7 mouse cellular contexts compared by ENCODE assay signal in genomic region chrX:170018571-170019218, GRCm38 (mm10). TPM values are rescaled to one million over a fixed set of nuclear protein-coding genes. Genes with fewer than 3 reads are reported as not detected.
DNase-seq lines count a peak whose midpoint lies in the region; ATAC-seq and TF ChIP-seq lines count a peak whose summit lies in the region.
"Not testable (repeated sequence)": the region's sequence is repeated elsewhere in the genome, so short reads cannot be mapped to it uniquely, and the experiment has no call there.

No protein-coding gene starts in this region.

- H3K9ac ChIP-seq in hindbrain, postnatal 0 days (replicated peaks; ENCODE audit: low read length); limb, embryonic 11.5 days (ENCODE audit: low read length); midbrain, embryonic 11.5 days (ENCODE audit: low read length): not testable (repeated sequence)

- not testable (repeated sequence) for H3K4me2 ChIP-seq in hindbrain, postnatal 0 days (ENCODE audit: low read depth, low read length); limb, embryonic 11.5 days (ENCODE audit: low read depth, severe bottlenecking); midbrain, embryonic 11.5 days

- H3K36me3 ChIP-seq in hindbrain, postnatal 0 days (ENCODE audit: insufficient read depth, low read length), result not testable (repeated sequence)
- peaks cover 23% of the 10 kb centered on the region for H3K36me3 ChIP-seq in limb, embryonic 11.5 days (ENCODE audit: control insufficient read depth, insufficient read depth, low read length)
- peaks cover 16% of the 10 kb centered on the region for H3K36me3 ChIP-seq in midbrain, embryonic 11.5 days (ENCODE audit: control insufficient read depth, insufficient read depth, low read length)

- not testable (repeated sequence) for H3K4me3 ChIP-seq in hindbrain, postnatal 0 days (ENCODE audit: low read length); limb, embryonic 11.5 days (ENCODE audit: low read depth, low read length); midbrain, embryonic 11.5 days (ENCODE audit: low read depth, low read length)

- not testable (repeated sequence) for H3K27ac ChIP-seq in hindbrain, postnatal 0 days; limb, embryonic 11.5 days (replicated peaks; ENCODE audit: low read depth, low read length); midbrain, embryonic 11.5 days (ENCODE audit: low read depth, low read length)

- not testable (repeated sequence) for H3K4me1 ChIP-seq in hindbrain, postnatal 0 days (ENCODE audit: insufficient read depth, low read length); limb, embryonic 11.5 days (ENCODE audit: control insufficient read depth, insufficient read depth, low read length); midbrain, embryonic 11.5 days (ENCODE audit: control insufficient read depth, insufficient read depth, low read length)

- not testable (repeated sequence) for H3K27me3 ChIP-seq in hindbrain, postnatal 0 days (ENCODE audit: insufficient read depth, low read length); limb, embryonic 11.5 days (ENCODE audit: control insufficient read depth, insufficient read depth, low read length); midbrain, embryonic 11.5 days (ENCODE audit: control insufficient read depth, insufficient read depth, low read length)

- peaks cover 12% of the 10 kb centered on the region; the same call in 1 of the 2 replicates for H3K9me3 ChIP-seq in hindbrain, postnatal 0 days (ENCODE audit: low read length)
- H3K9me3 ChIP-seq in limb, embryonic 11.5 days (ENCODE audit: control insufficient read depth, low read length), result peaks cover 21% of the 10 kb centered on the region
- peaks cover 15% of the 10 kb centered on the region for H3K9me3 ChIP-seq in midbrain, embryonic 11.5 days (ENCODE audit: control insufficient read depth, low read length)

- peak; percentile 39 for TF ChIP-seq CTCF in hindbrain, postnatal 0 days (IDR thresholded peaks at IDR 0.05; ENCODE audit: low read depth)

- WGBS in hindbrain, postnatal 0 days, result 86% methylated on average over 66 of the region's 66 CpGs
- 87% methylated on average over 66 of the region's 66 CpGs for WGBS in limb, embryonic 11.5 days
- WGBS in midbrain, embryonic 11.5 days, result 86% methylated on average over 66 of the region's 66 CpGs

- peak; percentile 84 for ATAC-seq in hindbrain, postnatal 0 days
- peak; percentile 90 for ATAC-seq in limb, embryonic 11.5 days (ENCODE audit: insufficient number of reproducible peaks, low FRiP score, low TSS enrichment, low read depth)
- ATAC-seq in midbrain, embryonic 11.5 days (ENCODE audit: low FRiP score), result peak; percentile 80

- peak; percentile 97 for DNase-seq in ZHBTc4 (ENCODE audit: low read depth, low spot score)
- DNase-seq in embryo, embryonic 11 days, result peak; percentile 44
- peak; percentile 49 for DNase-seq in gastrocnemius, postnatal 10 days
- peak; percentile 54 for DNase-seq in hindbrain, postnatal 0 days (ENCODE audit: low spot score)
- DNase-seq in limb, embryonic 11.5 days (ENCODE audit: low spot score), result peak; percentile 79
- peak; percentile 87 for DNase-seq in midbrain, embryonic 11.5 days (ENCODE audit: low spot score, missing footprints)
- peak; percentile 72 to 76 for DNase-seq in spleen, postnatal 14 days (ENCODE audit: low spot score in 2 of 2)

RNA-seq across cellular contexts. Expression of gene Gm21887, which starts 9.2 kb away (rescaled TPM):
- total RNA-seq in gastrocnemius, postnatal 10 days (2021), result 10 to 100 TPM; 47.0 to 72.9 TPM
- 8.3 and 87.1 TPM in 2 replicates for total RNA-seq in hindbrain, postnatal 0 days (2014; rRNA removed)
- polyA plus RNA-seq in hindbrain, postnatal 0 days (2015; fragmentation: Nextera tagmentation; extraction: Ambion mirVana), result 194 and 245 TPM in 2 replicates
- 244 and 297 TPM in 2 replicates for polyA plus RNA-seq in limb, embryonic 11.5 days (2014; fragmentation: Nextera tagmentation; extraction: Ambion mirVana)
- 177 and 189 TPM in 2 replicates for polyA plus RNA-seq in midbrain, embryonic 11.5 days (2014; fragmentation: Nextera tagmentation; extraction: Ambion mirVana)

Comparison
In these comparisons a context has a peak if more than half of its experiments do, and no peak if none do; other contexts are left out.
1. DNase-seq: peak in every context shown above with its lines; median percentile 97 in ZHBTc4; 87 in midbrain, embryonic 11.5 days; 79 in limb, embryonic 11.5 days; 74 in spleen, postnatal 14 days; 54 in hindbrain, postnatal 0 days; 49 in gastrocnemius, postnatal 10 days; 44 in embryo, embryonic 11 days.